Mouse (Mus musculus) C2C12 (cell line): ENCODE data around the gene Nbr1.

Source experiments
- CTCF ChIP-seq: IDR thresholded peaks from one replicate; pipeline ENCODE4 v1.5.1; 2011; ENCODE audit not compliant: control insufficient read depth, insufficient read depth, insufficient read length
- MAX ChIP-seq: IDR thresholded peaks from one replicate; pipeline ENCODE4 v1.6.1; 2011; ENCODE audit warnings: mild to moderate bottlenecking, control low read depth
- MYOD1 ChIP-seq: IDR thresholded peaks from one replicate; pipeline ENCODE4 v1.6.1; 2011; ENCODE audit warnings: low read depth; ENCODE audit not compliant: control insufficient read depth, insufficient read length
- MYOG ChIP-seq: IDR thresholded peaks from one replicate; pipeline ENCODE4 v1.6.1; 2011; ENCODE audit not compliant: control insufficient read depth, insufficient read length; ENCODE audit errors: extremely low read depth
- USF1 ChIP-seq: IDR thresholded peaks from one replicate; pipeline ENCODE4 v1.6.1; 2011; ENCODE audit warnings: low read depth, mild to moderate bottlenecking, control low read depth, moderate library complexity

DNA sequence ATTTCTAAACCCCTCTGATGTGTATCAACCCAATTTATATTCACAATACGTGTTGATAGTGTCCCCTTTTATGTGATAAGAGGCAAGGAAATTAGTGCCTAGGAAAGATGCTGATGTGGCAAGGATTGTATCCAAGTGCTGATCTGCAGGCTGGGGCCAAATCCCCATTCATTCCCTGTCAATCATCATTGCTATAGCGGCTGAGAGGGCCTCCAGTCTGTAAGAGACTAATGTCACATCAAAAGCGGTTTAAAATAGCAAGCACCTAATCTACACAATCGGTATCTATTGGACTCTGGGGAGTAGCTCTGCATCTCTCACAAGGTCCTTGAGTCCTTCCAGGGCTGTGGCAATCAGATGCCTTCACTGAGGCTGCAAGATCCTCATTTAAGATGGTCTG lies 62.2 kb downstream of the Nbr1 start:
- no peak for TF ChIP-seq MAX
- no peak for TF ChIP-seq USF1
- TF ChIP-seq CTCF, result no peak
- TF ChIP-seq MYOG, result no peak
- TF ChIP-seq MYOD1, result no peak
